Mouse (Mus musculus) myocyte (in vitro differentiated cells): ENCODE measurements around the gene Ylpm1.

Experiments
- MAX ChIP-seq: IDR thresholded peaks from one replicate; pipeline ENCODE4 v1.6.1; 2011; ENCODE audit warnings: low read depth, mild to moderate bottlenecking, control low read depth
- POLR2A ChIP-seq: IDR thresholded peaks from one replicate; pipeline ENCODE4 v1.6.1; 2011; ENCODE audit warnings: low read depth, mild to moderate bottlenecking, control low read depth, moderate library complexity; ENCODE audit not compliant: insufficient read length

- TF ChIP-seq MAX, result no peak
- no peak for TF ChIP-seq POLR2A
Observed at GRCm38 (mm10) chr12:85032710-85033109, 36.6 kb downstream of the Ylpm1 start.
